Mouse (Mus musculus) c-Kit-positive CD71-positive TER-119-negative erythroid progenitor cells, embryonic 14.5 days (primary cell): ENCODE data around the gene 4930544D05Rik.

Source experiments
- DNase-seq: peaks from one replicate; pipeline ENCODE4 v3.0.0-alpha.2; 2013; ENCODE audit warnings: low read depth

4930544D05Rik gene

GRCm38 (mm10) chr11:70656456-70656927 is 40.8 kb downstream of the 4930544D05Rik start:
- DNase-seq, result no peak

DNA sequence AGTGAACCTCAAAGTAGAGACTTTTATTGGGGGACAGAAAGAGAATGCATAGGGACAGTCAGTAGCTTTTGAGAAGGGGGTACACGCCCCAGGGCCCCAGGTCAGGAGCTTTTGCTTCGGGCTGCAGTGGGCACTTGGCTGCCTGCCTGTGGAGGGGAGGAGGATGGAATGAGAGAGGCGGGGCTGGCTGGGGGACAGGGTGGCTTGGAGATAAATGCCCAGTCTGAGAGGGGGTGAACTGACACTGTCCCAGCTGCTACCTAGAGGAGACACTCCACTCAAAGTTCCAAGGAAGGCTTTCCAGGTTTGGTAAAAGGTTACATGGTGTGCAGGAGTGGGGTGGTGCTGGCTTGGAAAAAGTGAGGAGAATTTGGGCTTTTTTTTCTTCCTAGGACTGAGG is 41.3 kb downstream of the 4930544D05Rik start, which contains the start of gene Eno3:
TSS of gene Eno3 (plus strand) at position 239 of the 400 bp plus-strand sequence.
- no peak for DNase-seq

DNA sequence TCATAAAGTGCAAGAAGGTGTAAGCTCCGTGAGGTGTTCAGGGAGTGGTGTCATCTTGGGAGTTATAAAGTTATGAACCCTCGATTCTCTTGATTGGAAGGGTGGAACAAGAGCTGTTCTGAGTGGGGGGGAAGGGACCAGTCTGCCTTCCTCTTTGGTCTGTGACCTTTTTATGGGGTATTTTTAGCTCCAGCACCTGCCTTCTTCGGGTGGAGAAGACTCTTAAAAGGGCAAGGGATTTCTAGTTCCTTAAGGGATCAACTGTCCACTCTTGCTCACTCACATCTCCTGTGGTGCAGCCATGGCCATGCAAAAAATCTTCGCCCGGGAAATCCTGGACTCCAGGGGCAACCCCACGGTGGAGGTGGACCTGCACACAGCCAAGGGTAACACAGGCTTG is 41.9 kb downstream of the 4930544D05Rik start:
- DNase-seq, result no peak

- no peak for DNase-seq
Measured at GRCm38 (mm10) chr11:70657991-70658390, 42.3 kb downstream of the 4930544D05Rik start.

DNA sequence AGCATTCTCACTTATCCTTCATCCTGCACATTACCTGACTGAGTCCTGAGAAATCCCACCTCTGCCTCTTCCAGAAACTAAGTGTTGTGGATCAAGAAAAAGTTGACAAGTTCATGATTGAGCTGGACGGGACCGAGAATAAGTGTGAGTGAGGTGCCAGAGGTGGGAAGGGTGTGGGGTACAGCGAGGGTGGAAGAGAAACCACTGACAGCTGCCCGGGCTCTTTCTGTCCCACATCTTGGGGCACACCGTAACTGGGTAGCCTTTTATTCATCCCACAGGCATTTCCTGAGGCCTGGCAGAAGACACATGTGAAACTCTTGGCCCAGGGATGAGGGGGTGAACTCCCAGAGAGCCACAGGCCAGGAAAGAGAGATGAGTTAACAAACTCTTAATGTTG is 42.9 kb downstream of the 4930544D05Rik start:
- DNase-seq, result no peak

GRCm38 (mm10) chr11:70658942-70659341 is 43.3 kb downstream of the 4930544D05Rik start:
- DNase-seq, result no peak

DNA sequence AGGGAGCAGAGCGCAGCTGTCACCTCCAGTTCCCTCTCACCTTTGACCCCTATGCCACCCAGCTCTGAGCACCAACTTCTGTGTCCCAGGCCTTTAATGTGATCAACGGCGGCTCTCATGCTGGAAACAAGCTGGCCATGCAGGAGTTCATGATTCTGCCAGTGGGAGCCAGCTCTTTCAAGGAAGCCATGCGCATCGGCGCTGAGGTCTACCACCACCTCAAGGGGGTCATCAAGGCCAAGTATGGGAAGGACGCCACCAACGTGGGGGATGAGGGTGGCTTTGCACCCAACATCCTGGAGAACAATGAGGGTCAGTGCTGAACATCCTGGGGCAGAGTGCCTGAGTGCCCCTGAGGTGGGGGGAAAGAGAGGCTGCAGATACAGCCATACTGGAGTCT is 44.9 kb downstream of the 4930544D05Rik start:
- no peak for DNase-seq

- DNase-seq, result no peak
Measured at GRCm38 (mm10) chr11:70663101-70663500, 47.5 kb downstream of the 4930544D05Rik start.

- DNase-seq, result no peak
Measured at GRCm38 (mm10) chr11:70663957-70664356, 48.3 kb downstream of the 4930544D05Rik start.

- no peak for DNase-seq
Measured at GRCm38 (mm10) chr11:70664741-70665140, 49.1 kb downstream of the 4930544D05Rik start.
